Mouse (Mus musculus) CD8-positive naive resting alpha-beta T cell, adult 57 days (primary cell): ENCODE data around the gene Tssc4. TPM values are rescaled to one million over a fixed set of nuclear protein-coding genes. Genes with fewer than 3 reads are reported as not detected.

ENCODE experiments used
- total RNA-seq: library from RNA; stranded (reverse); gene quantifications from one replicate; pipeline ENCODE4 v1.2.4, GENCODE M21; 2023

Tssc4 gene
- 13.5 TPM for total RNA-seq

DNA sequence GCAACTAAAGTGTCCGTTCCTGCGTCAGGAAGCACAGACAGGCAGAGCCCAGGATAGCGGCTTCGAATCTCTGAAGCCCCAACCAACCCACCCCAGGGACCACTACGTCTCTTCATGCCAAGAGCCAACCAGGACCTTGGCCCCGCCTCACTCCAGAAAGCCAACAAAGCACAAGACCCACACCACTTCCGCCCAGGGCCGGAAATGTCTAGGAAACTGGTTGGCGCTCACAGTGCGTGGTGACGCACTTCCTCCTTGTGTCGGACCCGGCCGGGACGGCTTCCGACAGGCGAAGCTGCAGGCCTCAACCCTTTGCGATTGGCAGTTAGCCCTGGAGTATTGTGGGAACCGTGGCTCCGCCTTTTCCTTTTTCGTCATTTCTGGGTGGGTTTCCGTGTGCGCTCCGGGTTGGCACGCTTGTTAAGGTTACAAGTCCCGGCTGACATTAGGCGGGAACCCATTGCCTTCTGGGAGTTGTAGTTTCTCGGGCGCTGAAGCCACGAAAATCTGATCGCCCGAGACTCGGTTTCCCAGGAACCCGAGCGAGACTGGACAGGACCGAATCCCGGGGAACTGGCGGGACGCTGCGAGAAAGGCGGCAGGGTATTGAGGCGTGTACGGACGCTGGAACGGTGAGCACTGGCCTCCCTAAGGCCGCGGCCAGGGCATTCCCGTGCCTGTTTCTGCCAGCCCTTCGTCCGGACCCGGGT, at the start of gene Tssc4:
Gene Tssc4, plus strand, starts transcription at position 368 of the 710 bp plus-strand sequence.

DNA sequence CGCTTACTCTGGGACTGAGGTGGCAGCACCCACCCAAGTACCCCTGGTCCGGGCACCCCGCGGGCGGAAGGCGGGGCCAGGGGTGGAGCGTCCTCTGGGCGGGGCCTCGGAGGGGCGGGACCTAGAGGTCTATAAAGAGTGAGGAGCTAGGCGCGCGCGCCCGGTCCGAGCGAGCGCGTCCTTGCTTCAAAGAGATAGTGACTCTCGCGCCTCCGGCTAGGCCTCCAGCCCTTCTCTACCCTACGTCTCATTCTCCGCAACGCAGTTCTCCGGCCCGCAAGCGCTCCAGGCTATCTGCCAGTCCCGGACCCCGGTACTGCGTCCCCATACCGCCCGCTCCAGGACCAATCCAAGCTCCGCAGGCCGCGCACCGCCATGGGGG, 16.4 kb upstream of the Tssc4 start, which contains the start of gene Cd81:
Gene Cd81, plus strand, starts transcription at position 114 of the 382 bp plus-strand sequence.

DNA sequence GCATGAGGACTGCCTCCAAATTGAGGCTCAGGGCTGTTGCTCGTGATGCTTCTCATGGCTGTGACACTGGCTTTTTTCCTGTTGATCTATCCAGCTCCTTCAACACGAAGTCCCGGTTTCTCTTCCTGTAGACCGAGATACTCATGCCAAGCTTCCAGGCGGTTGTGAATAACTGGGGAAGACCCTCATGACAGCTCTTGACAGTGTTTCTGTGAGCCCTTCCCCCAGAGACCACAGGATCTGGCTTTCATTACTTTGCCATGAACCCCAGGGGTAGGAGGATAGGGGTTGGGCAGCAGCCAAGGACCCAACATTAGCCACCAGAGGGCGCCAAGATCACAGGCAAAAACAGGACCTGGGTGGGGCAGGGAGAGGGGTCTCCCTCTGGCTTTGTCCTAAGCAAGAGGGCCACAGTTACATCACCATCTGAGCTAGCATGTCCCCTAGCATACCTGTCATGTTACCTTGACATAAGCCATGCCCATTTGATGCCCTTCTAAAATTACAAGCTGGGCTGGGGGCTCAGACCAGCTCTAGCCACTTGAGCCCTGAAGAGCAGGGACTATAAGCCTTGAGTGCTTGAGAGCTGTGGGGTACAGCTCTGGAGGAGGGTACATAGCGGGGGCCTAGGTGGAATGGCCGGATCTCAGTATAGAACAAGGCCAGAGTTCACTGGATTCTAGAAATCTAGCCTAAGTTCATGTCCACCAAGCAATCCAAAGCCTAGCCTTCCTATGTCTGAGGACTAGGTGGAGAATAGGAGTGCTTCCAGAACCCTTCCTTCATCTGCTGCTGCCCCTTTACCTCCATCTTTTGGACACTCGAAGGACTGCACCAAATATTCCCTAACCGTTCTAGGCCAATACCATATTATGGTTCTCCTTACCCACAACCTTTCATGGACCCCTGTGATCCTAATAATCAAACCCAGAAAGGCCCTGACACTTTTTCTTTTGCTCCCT, 25.8 kb downstream of the Tssc4 start, which contains the start of gene Trpm5:
Gene Trpm5, minus strand, starts transcription at position 51 of the 962 bp plus-strand sequence.

DNA sequence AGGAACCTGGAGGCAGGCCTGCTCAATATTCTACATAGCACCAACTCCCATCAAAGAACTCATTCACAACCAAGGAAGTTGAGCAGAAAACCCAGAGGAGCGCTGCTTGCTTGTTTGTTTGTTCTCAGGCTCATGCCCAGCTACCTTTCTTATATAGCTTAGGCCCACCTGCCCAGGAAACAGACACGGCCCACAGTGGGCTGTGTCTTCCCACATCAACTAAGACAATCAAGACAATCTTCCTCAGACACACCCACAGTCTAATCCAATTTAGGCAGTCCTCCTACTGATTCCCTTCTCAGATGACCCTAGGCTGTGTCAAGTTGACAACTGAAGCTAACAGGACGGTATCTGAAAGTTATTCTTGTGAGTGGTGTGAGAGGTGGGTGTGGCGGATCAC, 37.0 kb downstream of the Tssc4 start, which contains the start of gene Kcnq1:
Gene Kcnq1, plus strand, starts transcription at position 301 of the 400 bp plus-strand sequence.

Other genes starting within 250 kb of the Tssc4 start
- gene Th, start 138.1 kb upstream of the Tssc4 start, total RNA-seq, result not detected
- gene Ascl2, start 100.0 kb upstream of the Tssc4 start, total RNA-seq, result not detected
- 69.8 TPM for gene Tspan32, start 64.2 kb upstream of the Tssc4 start, total RNA-seq
- 21.9 TPM for gene Cd81, start 16.5 kb upstream of the Tssc4 start, total RNA-seq
- gene Trpm5, start 25.4 kb downstream of the Tssc4 start, total RNA-seq, result 0.28 TPM
- not detected for gene Kcnq1, start 37.1 kb downstream of the Tssc4 start, total RNA-seq